Mouse (Mus musculus) erythroblast, embryonic 14.5 days (primary cell): ENCODE data around the gene Pxk. TPM values are rescaled to one million over a fixed set of nuclear protein-coding genes. Genes with fewer than 3 reads are reported as not detected.

Experiments
- H3K27me3 ChIP-seq: 2 replicates; pipeline ENCODE4 v1.6.1; 2012; ENCODE audit warnings: inconsistent platforms; ENCODE audit not compliant: control insufficient read depth
- H3K36me3 ChIP-seq: 2 replicates; pipeline ENCODE4 v1.6.1; 2012; ENCODE audit warnings: mild to moderate bottlenecking, inconsistent platforms; ENCODE audit not compliant: control insufficient read depth
- H3K4me1 ChIP-seq: 2 replicates; pipeline ENCODE4 v1.6.1; 2012; ENCODE audit warnings: inconsistent platforms; ENCODE audit not compliant: control insufficient read depth
- H3K4me3 ChIP-seq: replicated peaks from 2 replicates; pipeline ENCODE3; 2012; ENCODE audit warnings: moderate library complexity, mild to moderate bottlenecking, inconsistent platforms
- H3K9me3 ChIP-seq: 2 replicates; pipeline ENCODE4 v1.6.1; 2012; ENCODE audit warnings: low read length, inconsistent platforms, mixed read lengths; ENCODE audit not compliant: control insufficient read depth
- GATA1 ChIP-seq: IDR thresholded peaks from 2 replicates; pipeline ENCODE4 v1.6.1; 2012; ENCODE audit warnings: low read length, inconsistent platforms, mixed read lengths
- TAL1 ChIP-seq: IDR thresholded peaks from 3 replicates; pipeline ENCODE4 v1.6.1; 2012; ENCODE audit warnings: low read length, inconsistent platforms, mixed read lengths
- polyA plus RNA-seq: library from polyadenylated mRNA; stranded (reverse); fragments of >175 nt; gene quantifications from 2 replicates; pipeline ENCODE4 v1.2.3, GENCODE M21; 2012

Pxk gene
- 0.14 and 0.34 TPM in 2 replicates for polyA plus RNA-seq

GRCm38 (mm10) chr14:8097978-8098686 lies at the start of gene Pxk:
Gene Pxk, plus strand, starts transcription at chr14:8098211.
- Histone ChIP-seq H3K36me3 (no peaks in the 10 kb centered on the region), H3K4me3 (peak within 1 kb of the TSS; percentile 80), H3K27me3 (peaks cover 14% of the 10 kb centered on the region), H3K9me3 (no peaks in the 10 kb centered on the region), H3K4me1 (peaks cover 23% of the 10 kb centered on the region)
- no peak for TF ChIP-seq GATA1
- no peak for TF ChIP-seq TAL1

DNA sequence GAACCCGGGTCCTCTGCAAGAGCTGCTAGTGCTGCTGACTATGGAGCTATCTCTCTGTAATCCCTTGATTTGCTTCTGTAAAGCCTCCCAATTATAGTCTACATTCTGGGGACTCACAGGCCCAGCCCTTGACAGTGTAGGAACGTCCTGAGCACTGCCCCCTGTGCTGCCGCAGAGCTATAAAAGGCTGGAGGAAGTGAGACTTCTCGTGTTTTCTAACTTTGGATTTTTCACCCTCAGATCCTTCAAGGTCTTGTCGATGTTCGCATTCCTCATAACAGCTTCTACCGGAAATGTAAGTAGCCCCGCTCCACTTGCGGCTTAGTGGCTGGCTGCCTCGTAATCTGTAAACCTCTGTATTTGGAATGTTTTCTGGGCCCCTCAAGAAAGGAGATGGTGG lies 48.7 kb upstream of the Pxk start:
- H3K9me3 ChIP-seq, result no peaks in the 10 kb centered on the region
- H3K36me3 ChIP-seq, result no peaks in the 10 kb centered on the region; the same call in 1 of the 2 replicates
- H3K4me3 ChIP-seq, result no peak overlapping the region
- no peaks in the 10 kb centered on the region for H3K27me3 ChIP-seq
- H3K4me1 ChIP-seq, result no peaks in the 10 kb centered on the region
- TF ChIP-seq GATA1 (no peak), TAL1 (no peak)

DNA sequence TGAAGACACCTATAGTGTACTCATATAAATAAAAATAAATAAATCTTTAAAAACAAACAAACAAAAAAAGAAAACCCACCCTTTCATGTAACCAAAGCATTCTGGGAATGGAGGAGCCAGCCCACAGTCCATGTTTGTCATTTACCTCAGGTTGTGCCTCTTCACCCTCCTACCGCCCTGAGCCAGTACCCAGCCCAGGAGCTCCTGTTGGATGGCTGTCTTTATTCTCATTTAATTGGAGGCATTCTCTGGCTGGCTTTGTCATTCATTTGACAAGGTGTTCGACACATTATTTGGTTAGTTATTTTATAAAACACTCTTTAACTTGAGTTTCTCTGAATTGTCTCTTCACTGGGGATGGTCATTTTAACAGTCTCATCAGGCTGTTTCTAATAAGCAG lies 46.1 kb upstream of the Pxk start:
- H3K4me3 ChIP-seq, result no peak overlapping the region
- TF ChIP-seq GATA1 (no peak), TAL1 (no peak)
- no peaks in the 10 kb centered on the region for H3K27me3 ChIP-seq
- H3K4me1 ChIP-seq, result no peaks in the 10 kb centered on the region
- H3K9me3 ChIP-seq, result no peaks in the 10 kb centered on the region
- no peaks in the 10 kb centered on the region; the same call in 1 of the 2 replicates for H3K36me3 ChIP-seq

- no peak for TF ChIP-seq TAL1
- no peak for TF ChIP-seq GATA1
- H3K4me3 ChIP-seq, result no peak overlapping the region
Measured at GRCm38 (mm10) chr14:8052661-8053060, 45.4 kb upstream of the Pxk start.

DNA sequence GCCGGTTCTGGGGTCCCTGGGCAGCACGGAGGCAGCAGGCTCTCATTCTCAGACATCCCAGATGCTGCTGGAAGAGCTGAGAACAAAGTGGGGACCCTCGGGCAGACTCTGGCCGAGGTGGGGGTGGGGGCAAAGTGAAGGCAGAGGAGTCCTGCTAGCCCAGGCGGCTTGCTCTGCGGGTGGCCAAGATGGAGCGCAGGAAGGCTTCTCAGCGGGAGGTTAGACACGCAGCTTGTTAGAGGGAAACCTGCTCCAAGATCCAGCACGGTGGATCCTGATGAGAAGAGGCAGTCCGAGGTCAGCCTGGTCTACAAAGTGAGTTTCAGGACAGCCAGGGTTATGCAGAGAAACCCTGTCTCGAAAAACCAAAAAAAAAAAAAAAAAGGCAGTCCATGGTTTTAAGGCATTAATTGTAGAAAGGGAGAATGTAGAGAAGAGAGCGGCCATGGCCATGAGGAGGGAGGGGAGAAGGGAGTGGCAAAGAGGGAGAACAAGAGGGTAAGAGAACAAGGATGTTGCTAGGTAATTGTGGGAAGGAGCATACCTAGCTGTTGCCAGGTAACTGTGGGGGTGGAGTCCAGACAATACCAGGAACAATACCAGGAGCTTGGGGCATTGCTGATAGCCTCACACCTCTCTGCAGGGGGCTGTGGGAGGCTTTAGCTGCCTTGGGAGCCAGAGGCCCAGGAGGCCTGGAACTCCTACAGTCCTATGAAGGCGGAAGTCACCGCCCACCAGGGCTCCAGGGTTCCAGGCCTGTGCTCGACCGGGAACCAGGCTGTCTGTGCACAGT lies 43.5 kb upstream of the Pxk start:
- H3K4me3 ChIP-seq, result no peak overlapping the region
- TF ChIP-seq GATA1, result no peak
- no peak for TF ChIP-seq TAL1
- no peaks in the 10 kb centered on the region; the same call in 1 of the 2 replicates for H3K36me3 ChIP-seq
- no peaks in the 10 kb centered on the region for H3K4me1 ChIP-seq
- no peaks in the 10 kb centered on the region for H3K27me3 ChIP-seq
- H3K9me3 ChIP-seq, result no peaks in the 10 kb centered on the region

More at GRCm38 (mm10) chr14:8052661-8053060, 45.4 kb upstream of the Pxk start:
- no peaks in the 10 kb centered on the region; the same call in 1 of the 2 replicates for H3K36me3 ChIP-seq
- no peaks in the 10 kb centered on the region for H3K4me1 ChIP-seq
- no peaks in the 10 kb centered on the region for H3K9me3 ChIP-seq
- H3K27me3 ChIP-seq, result no peaks in the 10 kb centered on the region

GRCm38 (mm10) chr14:8056076-8056475 lies 41.9 kb upstream of the Pxk start:
- Histone ChIP-seq H3K36me3 (no peaks in the 10 kb centered on the region; the same call in 1 of the 2 replicates), H3K27me3 (no peaks in the 10 kb centered on the region), H3K4me3 (no peak overlapping the region), H3K9me3 (no peaks in the 10 kb centered on the region), H3K4me1 (no peaks in the 10 kb centered on the region)
- no peak for TF ChIP-seq GATA1
- no peak for TF ChIP-seq TAL1

DNA sequence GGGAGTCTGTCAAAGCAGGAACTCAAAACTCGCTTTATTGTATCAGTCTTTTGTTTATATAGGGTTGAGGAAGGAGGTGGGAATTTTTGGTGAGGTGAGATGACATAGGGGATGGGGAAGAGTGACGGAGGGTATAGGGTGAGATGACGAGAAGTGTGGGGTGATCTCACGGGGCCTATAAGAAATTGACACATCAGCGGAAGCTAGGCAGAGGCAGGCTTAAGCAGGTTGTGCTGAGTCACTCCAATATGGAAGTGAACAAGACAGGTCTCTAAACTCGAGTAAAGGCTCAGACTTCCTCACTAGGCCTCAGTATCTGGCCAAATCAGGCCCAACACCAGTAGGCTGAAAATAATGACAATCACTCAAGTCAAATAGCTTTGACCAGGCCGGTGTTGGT lies 38.1 kb upstream of the Pxk start:
- H3K36me3 ChIP-seq, result no peaks in the 10 kb centered on the region
- H3K4me3 ChIP-seq, result no peak overlapping the region
- H3K4me1 ChIP-seq, result peaks cover 11% of the 10 kb centered on the region
- no peaks in the 10 kb centered on the region for H3K27me3 ChIP-seq
- no peaks in the 10 kb centered on the region for H3K9me3 ChIP-seq
- TF ChIP-seq TAL1 (no peak), GATA1 (no peak)

- no peak for TF ChIP-seq TAL1
- no peaks in the 10 kb centered on the region for H3K9me3 ChIP-seq
- H3K36me3 ChIP-seq, result no peaks in the 10 kb centered on the region
- peaks cover 13% of the 10 kb centered on the region for H3K4me1 ChIP-seq
- no peaks in the 10 kb centered on the region for H3K27me3 ChIP-seq
- no peak overlapping the region for H3K4me3 ChIP-seq
Measured at GRCm38 (mm10) chr14:8062076-8062475, 35.9 kb upstream of the Pxk start.

DNA sequence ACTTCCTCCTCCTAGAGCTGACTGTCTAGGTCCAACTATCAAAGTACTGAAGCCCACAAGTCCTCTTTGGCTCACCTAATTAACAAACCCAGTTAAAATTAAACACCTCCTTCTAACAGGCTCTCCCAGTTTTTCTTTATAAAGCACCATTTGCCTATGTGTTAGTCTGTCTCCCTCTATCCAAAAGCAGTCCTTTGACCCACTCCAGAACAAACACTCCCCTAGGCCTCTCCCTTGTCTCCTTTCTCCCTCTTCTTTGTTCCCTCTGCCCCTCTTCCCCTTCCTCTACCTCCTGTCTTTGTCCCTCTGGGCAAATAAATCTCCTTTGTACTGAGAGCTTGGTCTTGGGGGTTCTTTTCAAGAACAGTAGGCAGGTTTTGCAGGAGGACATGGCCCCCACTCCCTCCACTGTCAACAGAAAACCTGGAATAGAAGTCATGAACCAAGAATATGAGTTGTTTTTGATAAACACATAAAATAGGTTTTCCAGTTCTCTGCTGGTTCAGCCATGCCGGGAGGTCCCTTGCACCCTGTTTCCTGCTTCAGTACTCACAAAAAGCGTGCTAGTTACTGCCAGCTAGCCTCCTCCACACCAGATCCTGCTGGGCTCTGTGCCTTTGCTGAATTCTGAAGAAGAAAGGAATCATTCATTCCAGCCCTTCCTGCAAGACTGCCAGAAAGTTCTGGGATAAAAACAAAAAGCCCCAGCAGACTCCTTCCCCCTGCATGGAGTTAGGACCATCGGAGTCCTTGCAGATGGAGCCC lies 35.3 kb upstream of the Pxk start:
- no peak for TF ChIP-seq GATA1
- no peak for TF ChIP-seq TAL1
- Histone ChIP-seq H3K4me3 (no peak overlapping the region), H3K36me3 (no peaks in the 10 kb centered on the region), H3K27me3 (no peaks in the 10 kb centered on the region), H3K9me3 (no peaks in the 10 kb centered on the region), H3K4me1 (peaks cover 13% of the 10 kb centered on the region)
